Mouse (Mus musculus): Measurements from ENCODE around the gene Inpp4b. TPM values are rescaled to one million over a fixed set of nuclear protein-coding genes. Genes with fewer than 3 reads are reported as not detected.
"Not testable (repeated sequence)": the region's sequence is repeated elsewhere in the genome, so short reads cannot be mapped to it uniquely, and the experiment has no call there.

Gene Inpp4b
- polyA plus RNA-seq, 1 experiment from 2014 or later = 15.8 TPM

GRCm38 (mm10) chr8:81780921-81781675 lies 438.7 kb downstream of the Inpp4b start:
- H3K4me1 ChIP-seq = peaks cover 11% of the 10 kb centered on the region
- H3K36me3 ChIP-seq = no peaks in the 10 kb centered on the region
- no peak overlapping the region for H3K27ac ChIP-seq
- 94% methylated on average over 2 of the region's 2 CpGs for WGBS
- no peaks in the 10 kb centered on the region for H3K27me3 ChIP-seq (ENCODE audit: low read depth, poor library complexity, severe bottlenecking)
- no peak for DNase-seq (ENCODE audit: low spot score)
- no peaks in the 10 kb centered on the region for H3K9me3 ChIP-seq (replicated peaks)
- H3K4me3 ChIP-seq = no peak overlapping the region

GRCm38 (mm10) chr8:81782781-81783180 lies 440.4 kb downstream of the Inpp4b start:
- Histone ChIP-seq H3K4me3 (no peak overlapping the region), H3K27ac (no peak overlapping the region), H3K9me3 (replicated peaks) (no peaks in the 10 kb centered on the region), H3K27me3 (ENCODE audit: low read depth, poor library complexity, severe bottlenecking) (no peaks in the 10 kb centered on the region), H3K36me3 (no peaks in the 10 kb centered on the region), H3K4me1 (no peaks in the 10 kb centered on the region)
- DNase-seq (ENCODE audit: low spot score) = no peak
- WGBS = 90% methylated on average over 4 of the region's 4 CpGs

GRCm38 (mm10) chr8:81784775-81785174 lies 442.4 kb downstream of the Inpp4b start:
- 90% methylated on average over 3 of the region's 3 CpGs for WGBS

GRCm38 (mm10) chr8:81788498-81788897 lies 446.1 kb downstream of the Inpp4b start:
- no peaks in the 10 kb centered on the region for H3K4me1 ChIP-seq
- DNase-seq (ENCODE audit: low spot score) = no peak

More at GRCm38 (mm10) chr8:81784775-81785174, 442.4 kb downstream of the Inpp4b start:
- Histone ChIP-seq H3K27me3 (ENCODE audit: low read depth, poor library complexity, severe bottlenecking) (no peaks in the 10 kb centered on the region), H3K4me3 (no peak overlapping the region), H3K36me3 (no peaks in the 10 kb centered on the region), H3K9me3 (replicated peaks) (no peaks in the 10 kb centered on the region), H3K4me1 (no peaks in the 10 kb centered on the region), H3K27ac (no peak overlapping the region)
- DNase-seq (ENCODE audit: low spot score) = no peak

GRCm38 (mm10) chr8:81792649-81793048 lies 450.3 kb downstream of the Inpp4b start:
- Histone ChIP-seq H3K36me3 (no peaks in the 10 kb centered on the region), H3K27ac (no peak overlapping the region)
- 87% methylated on average over 5 of the region's 5 CpGs for whole genome bisulfite sequencing

More at GRCm38 (mm10) chr8:81788498-81788897, 446.1 kb downstream of the Inpp4b start:
- H3K9me3 ChIP-seq (replicated peaks) = no peaks in the 10 kb centered on the region
- H3K27me3 ChIP-seq (ENCODE audit: low read depth, poor library complexity, severe bottlenecking) = no peaks in the 10 kb centered on the region
- H3K4me3 ChIP-seq = no peak overlapping the region
- H3K36me3 ChIP-seq = no peaks in the 10 kb centered on the region
- no peak overlapping the region for H3K27ac ChIP-seq
- 84% methylated on average over 2 of the region's 2 CpGs for WGBS

GRCm38 (mm10) chr8:81798501-81798900 lies 456.1 kb downstream of the Inpp4b start:
- Histone ChIP-seq H3K9me3 (replicated peaks) (no peaks in the 10 kb centered on the region), H3K27me3 (ENCODE audit: low read depth, poor library complexity, severe bottlenecking) (no peaks in the 10 kb centered on the region), H3K4me1 (peaks cover under 1% of the 10 kb centered on the region; the same call in 1 of the 2 replicates), H3K4me3 (no peak overlapping the region), H3K27ac (no peak overlapping the region), H3K36me3 (no peaks in the 10 kb centered on the region)
- DNase-seq (ENCODE audit: low spot score) = no peak
- WGBS = 74% methylated on average over 1 of the region's 1 CpGs

More at GRCm38 (mm10) chr8:81792649-81793048, 450.3 kb downstream of the Inpp4b start:
- Histone ChIP-seq H3K4me3 (no peak overlapping the region), H3K9me3 (replicated peaks) (no peaks in the 10 kb centered on the region), H3K4me1 (no peaks in the 10 kb centered on the region), H3K27me3 (ENCODE audit: low read depth, poor library complexity, severe bottlenecking) (no peaks in the 10 kb centered on the region)
- DNase-seq (ENCODE audit: low spot score) = no peak

- Histone ChIP-seq H3K4me3 (no peak overlapping the region), H3K36me3 (no peaks in the 10 kb centered on the region), H3K9me3 (replicated peaks) (no peaks in the 10 kb centered on the region), H3K27ac (no peak overlapping the region), H3K27me3 (ENCODE audit: low read depth, poor library complexity, severe bottlenecking) (no peaks in the 10 kb centered on the region), H3K4me1 (peaks cover 4% of the 10 kb centered on the region; the same call in 1 of the 2 replicates)
- DNase-seq (ENCODE audit: low spot score) = no peak
Observed at GRCm38 (mm10) chr8:81800792-81801191, 458.4 kb downstream of the Inpp4b start.

- Histone ChIP-seq H3K9me3 (replicated peaks) (no peaks in the 10 kb centered on the region), H3K4me1 (peaks cover 18% of the 10 kb centered on the region), H3K4me3 (no peak overlapping the region), H3K27me3 (ENCODE audit: low read depth, poor library complexity, severe bottlenecking) (no peaks in the 10 kb centered on the region), H3K36me3 (no peaks in the 10 kb centered on the region), H3K27ac (no peak overlapping the region)
- DNase-seq (ENCODE audit: low spot score) = peak; percentile 73
Observed at GRCm38 (mm10) chr8:81806797-81807196, 464.4 kb downstream of the Inpp4b start.

GRCm38 (mm10) chr8:81807578-81807977 lies 465.2 kb downstream of the Inpp4b start:
- Histone ChIP-seq H3K4me3 (no peak overlapping the region), H3K9me3 (replicated peaks) (no peaks in the 10 kb centered on the region), H3K36me3 (no peaks in the 10 kb centered on the region), H3K27ac (no peak overlapping the region), H3K4me1 (peaks cover 26% of the 10 kb centered on the region), H3K27me3 (ENCODE audit: low read depth, poor library complexity, severe bottlenecking) (no peaks in the 10 kb centered on the region)
- DNase-seq (ENCODE audit: low spot score) = no peak
- 68% methylated on average over 6 of the region's 6 CpGs for WGBS

- Histone ChIP-seq H3K9me3 (replicated peaks) (no peaks in the 10 kb centered on the region), H3K4me3 (no peak overlapping the region), H3K27ac (no peak overlapping the region), H3K27me3 (ENCODE audit: low read depth, poor library complexity, severe bottlenecking) (no peaks in the 10 kb centered on the region), H3K4me1 (peaks cover 29% of the 10 kb centered on the region), H3K36me3 (no peaks in the 10 kb centered on the region)
- WGBS = 81% methylated on average over 1 of the region's 1 CpGs
- DNase-seq (ENCODE audit: low spot score) = no peak
Observed at GRCm38 (mm10) chr8:81808406-81808805, 466.1 kb downstream of the Inpp4b start.

- H3K4me1 ChIP-seq = peaks cover 35% of the 10 kb centered on the region
- not testable (repeated sequence) for DNase-seq (ENCODE audit: low spot score); H3K36me3 ChIP-seq; H3K9me3 ChIP-seq (replicated peaks); H3K27me3 ChIP-seq (ENCODE audit: low read depth, poor library complexity, severe bottlenecking); H3K27ac ChIP-seq; H3K4me3 ChIP-seq
Observed at GRCm38 (mm10) chr8:81809414-81809813, 467.1 kb downstream of the Inpp4b start.

GRCm38 (mm10) chr8:81812051-81812751 lies 469.8 kb downstream of the Inpp4b start:
- Histone ChIP-seq H3K36me3 (no peaks in the 10 kb centered on the region), H3K4me1 (peaks cover 52% of the 10 kb centered on the region), H3K4me3 (no peak overlapping the region), H3K9me3 (replicated peaks) (no peaks in the 10 kb centered on the region), H3K27ac (peak overlapping the region; percentile 53; the same call in 1 of the 2 replicates), H3K27me3 (ENCODE audit: low read depth, poor library complexity, severe bottlenecking) (no peaks in the 10 kb centered on the region)
- peak; percentile 33 for DNase-seq (ENCODE audit: low spot score)
- WGBS = 24% methylated on average over 3 of the region's 3 CpGs

- H3K27me3 ChIP-seq (ENCODE audit: low read depth, poor library complexity, severe bottlenecking) = no peaks in the 10 kb centered on the region
- H3K4me3 ChIP-seq = no peak overlapping the region
- H3K36me3 ChIP-seq = no peaks in the 10 kb centered on the region
- no peaks in the 10 kb centered on the region for H3K9me3 ChIP-seq (replicated peaks)
- peak overlapping the region; percentile 73 for H3K27ac ChIP-seq
- 23% methylated on average over 3 of the region's 3 CpGs for WGBS
- peak; percentile 47 for DNase-seq (ENCODE audit: low spot score)
- peaks cover 56% of the 10 kb centered on the region for H3K4me1 ChIP-seq
Observed at GRCm38 (mm10) chr8:81814742-81815141, 472.4 kb downstream of the Inpp4b start.

Measured in limb, embryonic 10.5 days (tissue).